Mouse (Mus musculus): ENCODE data around the gene Vipr2. TPM values are rescaled to one million over a fixed set of nuclear protein-coding genes. Genes with fewer than 3 reads are reported as not detected.

Gene Vipr2
- polyA plus RNA-seq, 1 experiment from 2014 or later = 0.64 TPM

DNA sequence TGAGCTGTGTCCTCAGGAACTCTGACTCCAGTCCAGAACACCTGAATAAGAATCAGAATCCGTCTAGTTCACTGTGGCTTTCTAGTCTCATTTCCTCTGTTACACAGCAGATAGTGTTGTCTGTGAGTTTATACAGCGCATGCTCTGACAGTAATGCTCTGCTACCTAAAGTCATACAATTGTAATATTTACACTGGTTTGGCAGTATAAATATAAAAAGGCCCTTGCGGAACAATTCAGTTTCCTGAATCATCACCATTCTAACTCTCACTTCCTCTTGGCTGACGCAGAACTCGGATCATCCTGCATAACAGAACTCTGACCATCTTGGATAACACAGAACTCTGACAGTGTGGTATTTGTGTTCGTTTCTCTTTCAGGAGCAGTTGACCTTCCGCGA, 23.2 kb upstream of the Vipr2 start:
- Histone ChIP-seq H3K4me2 (ENCODE audit: low read depth, low read length) (no peak overlapping the region), H3K9ac (ENCODE audit: low read length) (no peak overlapping the region), H3K9me3 (replicated peaks; ENCODE audit: control insufficient read depth, low read length) (peaks cover 15% of the 10 kb centered on the region), H3K27me3 (ENCODE audit: control insufficient read depth, insufficient read depth, low read length) (no peaks in the 10 kb centered on the region), H3K36me3 (ENCODE audit: control insufficient read depth, insufficient read depth) (peaks cover 39% of the 10 kb centered on the region), H3K4me3 (ENCODE audit: low read length) (no peak overlapping the region), H3K27ac (ENCODE audit: low read length) (no peak overlapping the region), H3K4me1 (ENCODE audit: control insufficient read depth, insufficient read depth, low read length) (0 out of 2 replicates have a peak, but pooled peaks cover 2% of the 10 kb centered on the region)
- 83% methylated on average over 8 of the region's 8 CpGs for WGBS
- ATAC-seq (replicated peaks; ENCODE audit: extremely low read depth, insufficient read depth, low FRiP score) = no peak

DNA sequence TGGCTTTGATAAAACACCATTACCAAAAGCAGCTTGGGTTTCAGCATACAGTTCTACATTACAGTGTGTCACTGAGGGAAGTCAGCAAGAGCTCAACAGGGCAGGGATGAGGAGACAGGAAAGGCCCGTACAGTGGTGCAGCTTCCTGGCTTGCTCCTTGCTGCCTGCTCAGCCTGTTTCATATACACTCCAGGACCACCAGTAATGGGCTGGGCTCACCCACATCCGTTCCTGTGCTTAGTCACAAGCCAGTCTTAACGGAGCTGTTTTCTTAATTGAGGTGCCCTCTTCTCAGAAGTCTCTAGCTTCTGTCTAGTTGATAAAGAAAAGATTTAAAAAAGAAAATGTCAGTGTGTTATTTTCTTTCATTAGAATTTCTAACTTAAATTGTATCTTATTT, 21.4 kb upstream of the Vipr2 start:
- no peaks in the 10 kb centered on the region for H3K4me1 ChIP-seq (ENCODE audit: control insufficient read depth, insufficient read depth, low read length)
- peaks cover 55% of the 10 kb centered on the region for H3K36me3 ChIP-seq (ENCODE audit: control insufficient read depth, insufficient read depth)
- H3K27me3 ChIP-seq (ENCODE audit: control insufficient read depth, insufficient read depth, low read length) = no peaks in the 10 kb centered on the region
- peaks cover 22% of the 10 kb centered on the region for H3K9me3 ChIP-seq (replicated peaks; ENCODE audit: control insufficient read depth, low read length)
- H3K27ac ChIP-seq (ENCODE audit: low read length) = no peak overlapping the region
- no peak for ATAC-seq (replicated peaks; ENCODE audit: extremely low read depth, insufficient read depth, low FRiP score)
- no peak overlapping the region for H3K9ac ChIP-seq (ENCODE audit: low read length)
- no peak overlapping the region for H3K4me2 ChIP-seq (ENCODE audit: low read depth, low read length)
- WGBS = 90% methylated on average over 3 of the region's 3 CpGs
- H3K4me3 ChIP-seq (ENCODE audit: low read length) = no peak overlapping the region

DNA sequence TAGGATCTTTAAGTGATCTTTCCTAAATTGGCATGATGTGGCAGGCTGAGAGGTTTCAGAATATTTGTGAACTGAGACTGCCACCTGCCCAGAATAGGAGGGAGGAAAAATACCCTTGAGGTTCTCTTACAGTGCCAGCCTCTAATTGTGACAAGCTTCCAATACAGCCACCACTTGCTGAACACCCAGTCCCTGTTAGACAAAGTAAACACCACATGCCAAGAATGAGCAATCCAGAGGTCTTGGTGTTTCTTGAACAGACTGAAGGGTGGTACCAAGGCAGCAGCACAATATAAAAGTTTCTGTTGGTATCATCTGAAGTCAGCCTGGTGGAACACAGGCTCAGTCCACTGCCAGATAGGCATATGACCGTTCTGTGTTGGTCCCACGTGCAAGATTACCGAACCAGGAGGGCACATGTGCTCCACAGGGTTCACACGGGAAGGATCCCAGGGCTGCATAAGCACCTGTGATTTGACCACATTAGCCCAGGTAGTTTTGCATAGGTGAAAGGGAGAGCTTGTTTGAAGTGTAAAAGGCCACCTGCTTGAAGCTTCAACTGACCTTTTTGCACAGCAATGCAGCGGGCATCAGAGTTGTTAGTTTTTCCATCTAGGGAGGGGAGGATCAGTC, 15.8 kb upstream of the Vipr2 start:
- H3K4me3 ChIP-seq (ENCODE audit: low read length) = no peak overlapping the region
- H3K27ac ChIP-seq (ENCODE audit: low read length) = no peak overlapping the region
- WGBS = 94% methylated on average over 5 of the region's 5 CpGs
- H3K9me3 ChIP-seq (replicated peaks; ENCODE audit: control insufficient read depth, low read length) = peaks cover 39% of the 10 kb centered on the region
- ATAC-seq (replicated peaks; ENCODE audit: extremely low read depth, insufficient read depth, low FRiP score) = no peak
- H3K36me3 ChIP-seq (ENCODE audit: control insufficient read depth, insufficient read depth) = peaks cover 45% of the 10 kb centered on the region
- H3K27me3 ChIP-seq (ENCODE audit: control insufficient read depth, insufficient read depth, low read length) = no peaks in the 10 kb centered on the region
- H3K9ac ChIP-seq (ENCODE audit: low read length) = no peak overlapping the region
- H3K4me2 ChIP-seq (ENCODE audit: low read depth, low read length) = no peak overlapping the region
- H3K4me1 ChIP-seq (ENCODE audit: control insufficient read depth, insufficient read depth, low read length) = no peaks in the 10 kb centered on the region

DNA sequence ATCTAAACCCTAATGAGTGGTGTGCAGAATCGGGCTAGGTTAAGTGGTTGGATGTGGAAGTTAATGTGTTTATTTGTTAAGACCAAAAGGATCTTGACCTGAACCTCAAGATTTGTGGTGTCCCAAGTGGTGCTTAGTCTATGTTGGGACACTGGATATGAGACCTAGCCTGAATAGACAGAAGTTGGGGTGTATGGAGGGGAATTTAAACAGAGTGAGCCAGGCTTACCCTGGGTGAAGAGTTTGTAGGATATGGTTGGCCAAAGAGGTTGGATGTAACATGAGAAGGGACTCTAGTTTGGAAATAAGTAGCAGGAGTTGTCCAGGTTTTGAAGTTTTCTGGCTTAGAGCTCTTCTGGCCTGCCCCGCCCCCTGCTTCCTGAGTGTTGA, 15.3 kb upstream of the Vipr2 start:
- H3K4me1 ChIP-seq (ENCODE audit: control insufficient read depth, insufficient read depth, low read length) = no peaks in the 10 kb centered on the region
- no peak overlapping the region for H3K4me3 ChIP-seq (ENCODE audit: low read length)
- 95% methylated on average over 2 of the region's 2 CpGs for WGBS
- no peak overlapping the region for H3K9ac ChIP-seq (ENCODE audit: low read length)
- H3K27me3 ChIP-seq (ENCODE audit: control insufficient read depth, insufficient read depth, low read length) = no peaks in the 10 kb centered on the region
- H3K9me3 ChIP-seq (replicated peaks; ENCODE audit: control insufficient read depth, low read length) = peaks cover 35% of the 10 kb centered on the region
- no peak for ATAC-seq (replicated peaks; ENCODE audit: extremely low read depth, insufficient read depth, low FRiP score)
- H3K36me3 ChIP-seq (ENCODE audit: control insufficient read depth, insufficient read depth) = peaks cover 40% of the 10 kb centered on the region
- H3K27ac ChIP-seq (ENCODE audit: low read length) = no peak overlapping the region
- no peak overlapping the region for H3K4me2 ChIP-seq (ENCODE audit: low read depth, low read length)

DNA sequence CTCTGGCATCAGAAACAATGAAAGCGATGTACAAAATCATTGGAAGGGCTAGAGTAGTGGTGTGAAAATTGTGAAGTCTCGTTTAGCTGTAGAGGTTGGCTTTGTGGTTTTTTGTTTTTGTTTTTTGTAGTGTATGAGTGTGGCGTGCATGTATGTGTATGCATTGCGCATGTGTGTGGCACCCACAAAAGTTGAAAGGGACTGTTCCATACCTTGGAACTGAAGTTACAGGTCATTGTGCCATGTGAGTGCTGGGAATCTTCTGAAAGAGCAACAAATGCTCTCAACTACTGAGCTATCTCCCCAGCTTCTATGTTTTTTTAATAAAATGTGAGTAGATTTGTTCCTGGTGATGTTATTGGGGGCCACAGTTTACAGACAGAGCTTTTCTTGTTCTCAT, 14.5 kb upstream of the Vipr2 start:
- no peak for ATAC-seq (replicated peaks; ENCODE audit: extremely low read depth, insufficient read depth, low FRiP score)
- no peak overlapping the region for H3K27ac ChIP-seq (ENCODE audit: low read length)
- 90% methylated on average over 4 of the region's 4 CpGs for WGBS
- no peak overlapping the region for H3K4me3 ChIP-seq (ENCODE audit: low read length)
- no peak overlapping the region for H3K4me2 ChIP-seq (ENCODE audit: low read depth, low read length)
- H3K9me3 ChIP-seq (replicated peaks; ENCODE audit: control insufficient read depth, low read length) = peaks cover 32% of the 10 kb centered on the region
- H3K36me3 ChIP-seq (ENCODE audit: control insufficient read depth, insufficient read depth) = peaks cover 34% of the 10 kb centered on the region
- no peaks in the 10 kb centered on the region for H3K27me3 ChIP-seq (ENCODE audit: control insufficient read depth, insufficient read depth, low read length)
- H3K9ac ChIP-seq (ENCODE audit: low read length) = no peak overlapping the region
- no peaks in the 10 kb centered on the region for H3K4me1 ChIP-seq (ENCODE audit: control insufficient read depth, insufficient read depth, low read length)

DNA sequence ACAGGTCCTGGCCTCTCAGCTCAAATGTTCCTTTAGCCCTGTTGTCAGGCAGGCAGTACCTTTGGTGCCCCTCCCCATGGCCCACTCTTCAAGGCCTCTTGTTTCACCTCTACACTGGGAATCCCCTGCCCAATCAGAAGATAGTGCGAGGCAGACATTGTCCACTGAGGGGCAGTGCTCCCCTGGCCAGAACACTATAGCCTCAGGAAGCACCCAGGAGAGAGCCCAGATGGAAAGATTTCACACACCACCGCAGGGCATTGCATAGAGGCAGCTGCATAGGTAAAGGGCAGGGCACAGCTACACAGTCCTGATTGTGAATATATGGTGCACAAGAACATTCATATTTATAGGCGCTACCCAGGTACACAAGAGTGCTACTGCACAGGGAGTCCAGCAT, 6.5 kb upstream of the Vipr2 start:
- no peak overlapping the region for H3K4me3 ChIP-seq (ENCODE audit: low read length)
- H3K9me3 ChIP-seq (replicated peaks; ENCODE audit: control insufficient read depth, low read length) = no peaks in the 10 kb centered on the region
- no peak overlapping the region for H3K9ac ChIP-seq (ENCODE audit: low read length)
- peaks cover 14% of the 10 kb centered on the region for H3K27me3 ChIP-seq (ENCODE audit: control insufficient read depth, insufficient read depth, low read length)
- WGBS = 14% methylated on average over 3 of the region's 3 CpGs
- H3K4me2 ChIP-seq (ENCODE audit: low read depth, low read length) = no peak overlapping the region
- no peaks in the 10 kb centered on the region for H3K36me3 ChIP-seq (ENCODE audit: control insufficient read depth, insufficient read depth)
- no peak overlapping the region for H3K27ac ChIP-seq (ENCODE audit: low read length)
- H3K4me1 ChIP-seq (ENCODE audit: control insufficient read depth, insufficient read depth, low read length) = no peaks in the 10 kb centered on the region
- peak; percentile 23 for ATAC-seq (replicated peaks; ENCODE audit: extremely low read depth, insufficient read depth, low FRiP score)

DNA sequence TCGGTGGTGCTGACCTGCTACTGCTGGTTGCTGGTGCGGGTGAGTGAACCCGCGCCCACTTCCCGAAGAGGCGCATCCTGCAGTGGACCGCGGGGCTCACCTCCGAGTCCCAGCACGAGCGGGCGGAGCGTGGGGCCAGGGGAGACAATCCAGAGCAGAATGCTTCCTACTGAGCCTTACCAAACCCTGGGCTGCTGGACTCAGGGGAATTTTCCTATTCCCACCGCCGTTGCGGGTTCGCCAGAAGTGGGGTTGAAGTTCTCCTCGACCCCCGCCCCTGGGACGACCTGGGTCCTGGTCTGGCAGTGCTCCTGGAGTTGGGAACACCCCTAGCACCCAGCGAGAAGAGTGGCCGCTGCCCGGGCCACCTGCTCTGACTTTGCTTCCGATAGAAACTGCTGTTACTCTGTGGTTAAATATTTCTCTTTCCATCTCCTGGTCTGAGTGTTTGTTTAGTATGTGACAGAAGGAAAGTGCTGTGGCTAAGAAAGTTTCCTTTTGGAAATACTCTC, 385 bp downstream of the Vipr2 start:
- Histone ChIP-seq H3K9me3 (replicated peaks; ENCODE audit: control insufficient read depth, low read length) (no peaks in the 10 kb centered on the region), H3K27ac (ENCODE audit: low read length) (no peak overlapping the region), H3K4me3 (ENCODE audit: low read length) (peak overlapping the region; percentile 66), H3K9ac (ENCODE audit: low read length) (peak overlapping the region; percentile 71), H3K4me2 (ENCODE audit: low read depth, low read length) (peak overlapping the region; percentile 97), H3K27me3 (ENCODE audit: control insufficient read depth, insufficient read depth, low read length) (peaks cover 40% of the 10 kb centered on the region), H3K4me1 (ENCODE audit: control insufficient read depth, insufficient read depth, low read length) (no peaks in the 10 kb centered on the region), H3K36me3 (ENCODE audit: control insufficient read depth, insufficient read depth) (no peaks in the 10 kb centered on the region)
- under 1% methylated on average over 24 of the region's 24 CpGs for WGBS
- peak; percentile 35 for ATAC-seq (replicated peaks; ENCODE audit: extremely low read depth, insufficient read depth, low FRiP score)

DNA sequence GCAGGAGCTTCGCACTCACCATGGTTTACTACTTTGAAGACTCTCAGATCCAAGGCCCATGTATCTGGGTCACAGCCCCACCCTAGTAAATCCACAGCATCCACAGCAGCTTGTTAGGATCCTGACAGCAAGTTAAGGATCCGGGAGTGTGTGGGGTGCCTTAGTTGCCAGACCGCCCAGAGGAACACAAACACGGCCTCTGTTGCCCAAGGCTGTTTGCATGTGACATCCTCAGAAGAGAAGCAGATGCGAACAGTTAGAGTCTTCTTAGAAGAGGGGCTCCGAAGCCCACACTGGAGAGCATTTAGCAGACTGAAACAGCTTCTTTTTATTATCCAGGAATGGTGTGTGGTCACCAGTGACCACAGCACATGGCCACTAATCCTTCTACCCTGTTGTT, 5.6 kb downstream of the Vipr2 start:
- Histone ChIP-seq H3K4me1 (ENCODE audit: control insufficient read depth, insufficient read depth, low read length) (no peaks in the 10 kb centered on the region), H3K4me2 (ENCODE audit: low read depth, low read length) (no peak overlapping the region), H3K9me3 (replicated peaks; ENCODE audit: control insufficient read depth, low read length) (no peaks in the 10 kb centered on the region), H3K36me3 (ENCODE audit: control insufficient read depth, insufficient read depth) (no peaks in the 10 kb centered on the region), H3K27ac (ENCODE audit: low read length) (no peak overlapping the region), H3K9ac (ENCODE audit: low read length) (no peak overlapping the region), H3K4me3 (ENCODE audit: low read length) (no peak overlapping the region), H3K27me3 (ENCODE audit: control insufficient read depth, insufficient read depth, low read length) (peaks cover 13% of the 10 kb centered on the region)
- no peak for ATAC-seq (replicated peaks; ENCODE audit: extremely low read depth, insufficient read depth, low FRiP score)
- WGBS = 78% methylated on average over 6 of the region's 6 CpGs

DNA sequence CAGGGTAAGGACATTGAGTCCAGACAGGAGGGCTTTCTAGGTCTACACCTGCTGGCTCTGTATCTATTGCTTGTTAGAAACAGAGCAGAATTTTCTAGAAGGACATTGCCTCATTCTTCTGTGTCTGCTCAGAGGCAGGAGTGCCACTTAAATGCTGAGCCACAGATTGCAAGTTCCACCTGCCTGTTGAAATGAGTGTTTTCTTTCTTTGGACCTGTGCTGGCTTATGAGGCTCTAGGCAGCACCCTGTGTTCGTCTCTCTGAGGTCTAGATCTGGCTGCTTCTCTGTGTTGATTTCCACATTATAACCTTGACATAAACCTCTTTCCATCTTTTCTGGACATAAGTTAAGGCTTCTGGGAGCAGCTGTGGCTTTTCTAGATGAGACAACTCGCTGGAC, 6.8 kb downstream of the Vipr2 start:
- Histone ChIP-seq H3K4me1 (ENCODE audit: control insufficient read depth, insufficient read depth, low read length) (no peaks in the 10 kb centered on the region), H3K27me3 (ENCODE audit: control insufficient read depth, insufficient read depth, low read length) (peaks cover 4% of the 10 kb centered on the region)

More for the DNA sequence above, 6.8 kb downstream of the Vipr2 start:
- Histone ChIP-seq H3K4me3 (ENCODE audit: low read length) (no peak overlapping the region), H3K9me3 (replicated peaks; ENCODE audit: control insufficient read depth, low read length) (no peaks in the 10 kb centered on the region), H3K4me2 (ENCODE audit: low read depth, low read length) (no peak overlapping the region), H3K27ac (ENCODE audit: low read length) (no peak overlapping the region), H3K36me3 (ENCODE audit: control insufficient read depth, insufficient read depth) (no peaks in the 10 kb centered on the region), H3K9ac (ENCODE audit: low read length) (no peak overlapping the region)
- no peak for ATAC-seq (replicated peaks; ENCODE audit: extremely low read depth, insufficient read depth, low FRiP score)
- 63% methylated on average over 2 of the region's 2 CpGs for WGBS
